Mouse (Mus musculus) olfactory bulb, adult 2 months (tissue): ENCODE data around the gene Ndufaf7. TPM values are rescaled to one million over a fixed set of nuclear protein-coding genes. Genes with fewer than 3 reads are reported as not detected.

Source experiments
- H3K27ac ChIP-seq: fragments of 200-500 bp; 2 replicates; pipeline ENCODE4 v1.5.1; 2012; ENCODE audit warnings: low read depth, low read length; ENCODE audit not compliant: insufficient read depth
- H3K4me1 ChIP-seq: fragments of 200-500 bp; 2 replicates; pipeline ENCODE4 v1.6.1; 2012; ENCODE audit warnings: low read length; ENCODE audit not compliant: control insufficient read depth, insufficient read depth
- H3K4me3 ChIP-seq: fragments of 200-500 bp; 2 replicates; pipeline ENCODE4 v1.5.1; 2012; ENCODE audit warnings: mild to moderate bottlenecking, low read depth, low read length, moderate library complexity; ENCODE audit not compliant: insufficient read depth
- CTCF ChIP-seq: fragments of 200-500 bp; IDR thresholded peaks from 2 replicates; pipeline ENCODE4 v1.5.1; 2012; ENCODE audit warnings: low read depth, mild to moderate bottlenecking, low read length, moderate library complexity; ENCODE audit not compliant: insufficient read depth
- POLR2A ChIP-seq: fragments of 200-500 bp; IDR thresholded peaks from 2 replicates; pipeline ENCODE4 v1.6.1; 2012; ENCODE audit warnings: mild to moderate bottlenecking, low read depth, low read length, moderate library complexity; ENCODE audit not compliant: insufficient read depth
- WGBS: fragments of 180-500 bp; shearing (Covaris S2); methylation state at CpG from one replicate; pipeline ENCODE4 v1.1.7; 2018; 5-methylcytosine and 5-hydroxymethylcytosine counted together
- polyA plus RNA-seq: library from polyadenylated mRNA; stranded (reverse); fragments of >200 nt; gene quantifications from 2 replicates; pipeline ENCODE4 v1.2.4, GENCODE M21; 2012; ENCODE audit warnings: low replicate concordance; ENCODE audit not compliant: missing spikeins, insufficient read depth, insufficient read length

The Ndufaf7 gene
- not detected in 2 replicates for polyA plus RNA-seq

GRCm38 (mm10) chr17:78936466-78937228 is at the start of gene Ndufaf7, which contains the start of gene Cebpz:
Ndufaf7 (plus strand) TSS chr17:78937136.
Cebpz (minus strand) TSS chr17:78937066.
- under 1% methylated on average over 45 of the region's 45 CpGs for WGBS
- H3K4me1 ChIP-seq, result 0 out of 2 replicates have a peak, but pooled peaks cover 2% of the 10 kb centered on the region
- TF ChIP-seq CTCF (no peak), POLR2A (peak; percentile 66)

DNA sequence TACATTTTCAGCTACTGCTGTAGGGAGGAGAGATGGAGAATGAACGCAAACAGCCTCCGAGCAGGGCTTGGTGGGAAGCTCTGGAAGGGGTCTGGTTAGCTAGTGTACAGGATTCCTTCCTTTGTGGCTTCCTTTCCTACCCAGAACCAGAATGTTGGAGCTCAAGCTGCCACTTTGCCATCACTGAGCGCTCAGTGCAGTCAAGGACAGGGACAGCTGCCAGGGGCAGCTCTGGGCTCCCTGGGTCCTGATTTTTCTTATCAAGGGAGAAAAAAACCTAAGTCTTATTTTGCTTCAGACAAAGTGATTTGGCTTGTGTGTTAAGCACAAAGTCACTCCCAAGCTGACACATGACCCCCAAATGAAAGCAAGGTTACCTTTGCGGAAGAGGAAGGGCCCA is 48.4 kb upstream of the Ndufaf7 start:
- no peak overlapping the region for H3K27ac ChIP-seq
- no peaks in the 10 kb centered on the region for H3K4me1 ChIP-seq
- no peak overlapping the region for H3K4me3 ChIP-seq
- 80% methylated on average over 4 of the region's 4 CpGs for WGBS
- TF ChIP-seq POLR2A, result no peak
- no peak for TF ChIP-seq CTCF

More at GRCm38 (mm10) chr17:78936466-78937228, at the start of gene Ndufaf7, which contains the start of gene Cebpz:
- H3K27ac ChIP-seq, result peak within 1 kb of the TSS; percentile 44
- H3K4me3 ChIP-seq, result peak within 1 kb of the TSS; percentile 75

DNA sequence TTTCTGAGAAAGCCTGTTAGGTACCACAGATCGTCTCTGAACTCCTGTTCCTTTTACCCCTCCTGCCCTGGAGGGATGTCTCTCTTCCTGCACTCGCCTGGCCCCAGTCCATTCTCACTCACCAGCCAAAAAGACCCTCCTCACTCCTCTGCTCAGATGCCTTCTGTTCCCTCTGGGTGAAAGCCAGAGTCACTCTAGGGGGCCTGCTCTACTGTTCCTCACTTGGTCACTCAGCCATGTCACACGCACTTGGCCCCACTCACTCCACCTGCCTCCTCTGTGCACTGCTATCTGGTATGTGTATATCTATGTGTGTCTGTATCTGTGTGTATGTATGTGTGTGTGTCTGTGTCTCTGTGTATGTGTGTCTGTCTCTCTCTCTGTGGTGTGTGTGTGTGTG is 47.8 kb upstream of the Ndufaf7 start:
- no peak overlapping the region for H3K27ac ChIP-seq
- no peak for TF ChIP-seq POLR2A
- no peak for TF ChIP-seq CTCF
- no peak overlapping the region for H3K4me3 ChIP-seq
- H3K4me1 ChIP-seq, result no peaks in the 10 kb centered on the region
- 46% methylated on average over 3 of the region's 3 CpGs for WGBS

- no peak overlapping the region for H3K27ac ChIP-seq
- H3K4me1 ChIP-seq, result peaks cover 5% of the 10 kb centered on the region
- WGBS, result 86% methylated on average over 9 of the region's 9 CpGs
- H3K4me3 ChIP-seq, result no peak overlapping the region
- TF ChIP-seq CTCF (no peak), POLR2A (no peak)
Observed at GRCm38 (mm10) chr17:78891020-78891419, 45.9 kb upstream of the Ndufaf7 start.

GRCm38 (mm10) chr17:78894991-78895390 is 41.9 kb upstream of the Ndufaf7 start:
- H3K4me1 ChIP-seq, result peaks cover 5% of the 10 kb centered on the region
- no peak overlapping the region for H3K27ac ChIP-seq
- TF ChIP-seq POLR2A, result no peak
- TF ChIP-seq CTCF, result no peak
- WGBS, result 74% methylated on average over 7 of the region's 7 CpGs
- no peak overlapping the region for H3K4me3 ChIP-seq

- H3K4me3 ChIP-seq, result peak overlapping the region; percentile 32
- no peak overlapping the region for H3K27ac ChIP-seq
- H3K4me1 ChIP-seq, result peaks cover 5% of the 10 kb centered on the region
- 5% methylated on average over 8 of the region's 8 CpGs for WGBS
- TF ChIP-seq CTCF (peak; percentile 32; the same call in 1 of the 2 replicates), POLR2A (no peak)
Observed at GRCm38 (mm10) chr17:78895394-78895793, 41.5 kb upstream of the Ndufaf7 start.

DNA sequence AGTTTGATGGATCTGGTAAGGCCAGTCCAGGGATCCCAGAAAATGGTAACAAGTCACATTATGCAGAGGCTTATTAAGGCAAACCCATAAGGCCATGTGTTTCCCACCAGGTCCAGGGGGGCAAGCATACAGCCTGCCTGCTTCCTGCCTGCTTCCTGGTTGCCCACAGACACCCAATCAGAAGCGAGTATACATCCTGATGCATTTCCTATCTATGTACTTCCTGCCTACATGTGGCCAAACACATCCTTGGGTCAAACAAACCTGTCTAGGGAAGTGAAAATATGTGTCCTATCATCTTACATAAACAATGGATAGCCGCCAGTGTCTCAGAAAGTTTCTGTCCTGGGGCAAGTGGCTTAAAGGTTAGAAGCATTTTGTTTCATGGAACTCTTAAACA is 33.8 kb upstream of the Ndufaf7 start:
- Histone ChIP-seq H3K27ac (no peak overlapping the region), H3K4me3 (no peak overlapping the region), H3K4me1 (no peaks in the 10 kb centered on the region)
- 93% methylated on average over 2 of the region's 2 CpGs for WGBS
- TF ChIP-seq CTCF (no peak), POLR2A (no peak)

DNA sequence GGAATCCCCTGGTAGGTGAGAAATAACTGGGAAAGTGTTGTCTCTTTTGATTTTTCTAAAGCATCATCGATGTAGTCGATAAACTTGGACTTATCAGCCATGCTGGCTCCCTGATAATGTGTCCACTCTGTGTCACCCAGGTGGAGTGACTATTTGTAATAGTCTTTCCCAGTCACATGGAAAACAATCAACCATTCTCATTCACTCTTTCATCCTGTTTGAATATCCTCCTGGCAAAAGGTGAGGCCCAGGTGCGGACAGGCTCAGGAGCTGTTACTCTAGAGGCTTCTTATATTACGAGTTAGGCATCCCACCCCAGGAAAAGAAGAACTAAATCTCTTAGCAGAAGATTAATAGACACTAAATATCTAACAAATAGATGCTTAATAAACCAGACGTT is 30.0 kb upstream of the Ndufaf7 start, which contains the start of gene Sult6b1:
Gene Sult6b1, minus strand, starts transcription at position 101 of the 400 bp plus-strand sequence.
- no peak for TF ChIP-seq CTCF
- no peak for TF ChIP-seq POLR2A
- 86% methylated on average over 5 of the region's 5 CpGs for WGBS
- H3K27ac ChIP-seq, result no peak within 1 kb of the TSS
- no peak within 1 kb of the TSS for H3K4me3 ChIP-seq
- no peaks in the 10 kb centered on the region for H3K4me1 ChIP-seq

- peaks cover 4% of the 10 kb centered on the region; the same call in 1 of the 2 replicates for H3K4me1 ChIP-seq
- no peak overlapping the region for H3K4me3 ChIP-seq
- TF ChIP-seq POLR2A (no peak), CTCF (no peak)
- 78% methylated on average over 2 of the region's 2 CpGs for WGBS
- no peak overlapping the region for H3K27ac ChIP-seq
Observed at GRCm38 (mm10) chr17:78909374-78909773, 27.6 kb upstream of the Ndufaf7 start.
